Mouse (Mus musculus) bone marrow macrophage, adult 2 months (primary cell): ENCODE data around the gene Fam207a. TPM values are rescaled to one million over a fixed set of nuclear protein-coding genes. Genes with fewer than 3 reads are reported as not detected.
A peak's percentile ranks its signal among the peaks of the same experiment; 100 is the strongest.

ENCODE experiments used
- H3K27ac ChIP-seq: 2 replicates; pipeline ENCODE4 v1.5.1; 2012; ENCODE audit warnings: low read depth, low read length; ENCODE audit not compliant: insufficient read depth
- H3K4me1 ChIP-seq: 2 replicates; pipeline ENCODE4 v1.6.1; 2012; ENCODE audit warnings: low read length; ENCODE audit not compliant: control insufficient read depth, insufficient read depth
- H3K4me3 ChIP-seq: 2 replicates; pipeline ENCODE4 v1.5.1; 2012; ENCODE audit warnings: mild to moderate bottlenecking, low read length, moderate library complexity; ENCODE audit not compliant: insufficient read depth
- CTCF ChIP-seq: IDR thresholded peaks from 2 replicates; pipeline ENCODE4 v1.5.1; 2012; ENCODE audit warnings: low read depth, mild to moderate bottlenecking, low read length, moderate library complexity
- POLR2A ChIP-seq: IDR thresholded peaks from 2 replicates; pipeline ENCODE4 v1.6.1; 2012; ENCODE audit warnings: mild to moderate bottlenecking, low read depth, low read length, borderline replicate concordance
- polyA plus RNA-seq: library from polyadenylated mRNA; stranded (reverse); fragments of >200 nt; gene quantifications from 2 replicates; pipeline ENCODE4 v1.2.4, GENCODE M21; 2012; ENCODE audit not compliant: missing spikeins, insufficient read depth, insufficient read length

Gene Fam207a
- polyA plus RNA-seq, 1 experiment: 22.8 TPM

DNA sequence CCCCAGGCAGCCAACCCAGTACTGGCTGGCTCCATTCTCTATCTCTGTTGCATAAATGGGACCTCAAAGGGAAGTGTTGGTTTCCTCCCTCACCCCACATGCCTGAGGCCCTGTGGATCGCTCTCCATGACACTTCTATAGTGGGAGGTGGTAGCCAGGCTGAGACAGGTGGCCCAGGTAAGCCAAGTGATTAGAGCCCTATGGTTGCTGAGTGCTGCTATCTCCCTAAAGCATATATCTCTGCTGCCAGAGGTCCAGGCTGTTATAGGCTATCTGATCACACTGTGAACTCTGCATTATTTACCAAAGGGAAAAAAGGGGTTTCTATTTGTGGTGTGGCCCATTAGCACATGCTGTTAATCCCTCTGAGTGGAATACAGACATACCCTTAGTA lies 16.4 kb upstream of the Fam207a start:
- TF ChIP-seq POLR2A (no peak), CTCF (no peak)
- H3K4me1 ChIP-seq: peaks cover 54% of the 10 kb centered on the region
- H3K27ac ChIP-seq: peak overlapping the region; percentile 61
- peak overlapping the region; percentile 83 for H3K4me3 ChIP-seq

DNA sequence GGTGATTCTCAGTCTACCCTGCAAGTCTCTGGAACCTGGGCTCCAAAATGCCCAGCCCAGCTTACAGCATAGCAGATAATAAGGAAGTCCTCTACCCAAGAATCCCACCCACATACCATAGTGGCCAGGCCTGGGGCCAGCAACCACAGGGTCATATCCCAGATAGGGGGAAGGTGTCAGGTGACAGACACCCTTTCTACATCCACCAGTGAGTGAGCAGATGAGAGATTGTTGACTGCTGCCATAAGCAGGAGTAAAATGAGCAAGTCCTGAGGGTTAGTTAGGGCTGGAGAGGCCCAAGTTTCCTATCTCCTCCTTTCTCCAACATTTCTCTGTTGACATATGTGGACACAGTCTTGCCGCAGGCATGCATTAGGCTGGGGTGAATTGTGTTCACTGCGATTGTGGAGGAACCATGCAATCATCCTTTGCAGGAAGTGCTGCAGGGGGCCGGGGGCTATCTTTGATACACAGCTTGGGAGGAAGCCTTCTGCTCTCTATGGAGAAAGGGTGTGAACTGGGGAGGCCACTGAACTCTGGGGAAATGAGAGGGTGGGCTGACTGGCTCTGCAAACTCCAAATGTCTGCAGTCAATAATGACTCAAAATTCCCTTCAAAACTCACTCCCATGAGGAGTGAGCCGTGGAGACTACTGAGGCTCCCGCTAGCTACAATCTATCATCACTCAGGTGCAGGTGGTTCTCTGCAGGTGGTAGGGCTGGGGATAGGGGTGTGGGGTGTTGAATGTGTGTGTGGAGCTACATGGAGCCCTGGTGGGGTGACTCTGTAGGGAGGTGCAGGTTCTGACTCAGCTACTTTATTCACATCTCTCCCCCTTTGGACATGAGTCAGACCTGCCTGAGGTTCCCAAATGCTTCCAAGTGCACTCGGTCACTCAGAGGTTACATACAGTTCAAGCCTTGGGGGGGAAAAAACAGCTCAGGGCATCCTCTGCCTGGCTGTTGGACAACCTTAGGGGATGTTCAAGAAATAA lies 15.7 kb upstream of the Fam207a start:
- H3K4me3 ChIP-seq: peak overlapping the region; percentile 83
- peak overlapping the region; percentile 61 for H3K27ac ChIP-seq
- peaks cover 49% of the 10 kb centered on the region for H3K4me1 ChIP-seq
- TF ChIP-seq POLR2A (no peak), CTCF (no peak)

DNA sequence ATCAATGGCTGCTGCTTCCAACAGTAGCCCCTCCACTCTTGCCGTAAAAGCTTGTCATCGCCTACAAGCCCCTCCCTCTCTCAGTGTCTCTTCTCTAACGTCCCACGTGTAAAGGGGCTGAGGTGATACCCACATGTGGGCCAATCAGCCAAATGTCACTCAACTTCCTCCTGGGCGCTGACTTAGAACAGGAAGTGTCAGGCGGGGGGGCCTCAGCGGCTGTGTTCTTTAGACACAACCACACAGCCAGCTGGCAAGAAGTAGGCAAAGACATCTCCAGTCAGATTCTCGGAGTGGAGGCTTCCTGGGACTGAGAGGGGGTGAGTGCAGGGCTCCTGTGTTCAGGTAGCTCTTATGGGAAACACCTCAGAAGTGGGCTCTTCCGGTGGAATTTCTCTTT lies 14.6 kb upstream of the Fam207a start, which contains the start of gene Itgb2:
Gene Itgb2 (plus strand): TSS at position 113 of the 400 bp plus-strand sequence.
- Histone ChIP-seq H3K4me1 (peaks cover 41% of the 10 kb centered on the region), H3K27ac (peak within 1 kb of the TSS; percentile 61), H3K4me3 (peak within 1 kb of the TSS; percentile 83)
- TF ChIP-seq POLR2A: no peak; the same call in 1 of the 2 replicates
- TF ChIP-seq CTCF: no peak

DNA sequence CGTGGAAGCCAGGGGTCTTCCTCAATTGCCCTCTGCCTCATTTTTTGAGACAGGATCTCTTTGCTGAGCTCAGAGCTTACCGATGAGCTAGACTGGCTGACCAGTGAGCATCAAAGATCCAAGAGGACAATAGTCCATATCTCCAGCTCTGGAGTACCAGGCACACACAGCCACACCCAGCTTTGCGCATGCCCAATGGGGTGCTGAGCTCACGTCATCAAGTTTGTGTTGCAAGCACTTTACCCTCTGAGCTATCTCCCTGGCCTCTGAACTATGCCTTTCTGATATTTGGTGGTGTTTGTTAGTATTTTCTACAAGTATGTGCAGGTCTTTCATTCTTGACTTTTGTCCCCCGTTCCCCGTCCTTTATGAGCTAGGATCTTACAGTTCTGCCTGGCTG lies 13.0 kb upstream of the Fam207a start:
- H3K4me1 ChIP-seq: peaks cover 30% of the 10 kb centered on the region
- TF ChIP-seq CTCF (no peak), POLR2A (no peak)

DNA sequence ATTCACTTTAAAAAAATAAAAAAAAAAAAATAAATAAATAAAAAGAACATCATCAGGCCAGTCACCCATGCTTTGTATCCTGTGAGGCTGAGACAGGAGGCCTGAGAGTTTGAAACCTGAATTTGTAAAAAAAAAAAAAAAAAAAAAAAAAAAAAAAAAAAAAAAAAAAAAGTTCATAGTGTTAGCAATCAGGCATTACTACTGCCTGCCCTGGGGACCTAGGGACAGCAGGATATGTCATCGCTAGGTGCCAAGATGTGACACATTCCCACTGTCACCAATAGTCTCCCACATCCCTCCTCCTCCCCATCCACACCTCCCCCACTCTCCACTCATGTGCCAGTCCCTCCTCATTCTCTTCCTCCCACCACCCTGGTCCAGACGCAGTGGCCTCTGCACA lies 10.9 kb upstream of the Fam207a start:
- H3K4me3 ChIP-seq: no peak overlapping the region
- no peak overlapping the region for H3K27ac ChIP-seq
- TF ChIP-seq POLR2A: no peak
- TF ChIP-seq CTCF: no peak
- peaks cover 25% of the 10 kb centered on the region for H3K4me1 ChIP-seq

More for the DNA sequence above, 13.0 kb upstream of the Fam207a start:
- H3K27ac ChIP-seq: no peak overlapping the region
- no peak overlapping the region for H3K4me3 ChIP-seq

DNA sequence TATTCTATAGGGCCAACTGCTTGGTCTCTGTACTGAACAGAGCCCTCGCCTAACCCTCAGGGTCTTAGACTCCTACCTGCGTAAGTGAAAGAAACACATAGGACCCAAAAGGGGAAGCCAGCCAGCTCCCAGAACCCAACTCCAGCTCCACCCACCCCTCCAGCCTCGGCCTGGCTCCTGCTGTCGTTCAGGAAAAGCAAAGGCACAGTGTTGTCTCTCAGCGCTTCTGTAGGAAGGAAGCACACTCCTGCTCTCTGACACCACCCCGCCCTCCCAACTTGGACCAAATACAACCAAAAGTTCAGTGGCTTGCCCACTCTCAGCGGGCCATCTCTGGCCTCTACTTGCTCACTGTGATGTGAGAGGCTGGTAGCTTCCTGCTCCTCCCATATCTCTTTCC lies 7.7 kb upstream of the Fam207a start:
- TF ChIP-seq CTCF (no peak), POLR2A (no peak)
- Histone ChIP-seq H3K4me3 (no peak overlapping the region), H3K4me1 (peaks cover 24% of the 10 kb centered on the region), H3K27ac (no peak overlapping the region)

DNA sequence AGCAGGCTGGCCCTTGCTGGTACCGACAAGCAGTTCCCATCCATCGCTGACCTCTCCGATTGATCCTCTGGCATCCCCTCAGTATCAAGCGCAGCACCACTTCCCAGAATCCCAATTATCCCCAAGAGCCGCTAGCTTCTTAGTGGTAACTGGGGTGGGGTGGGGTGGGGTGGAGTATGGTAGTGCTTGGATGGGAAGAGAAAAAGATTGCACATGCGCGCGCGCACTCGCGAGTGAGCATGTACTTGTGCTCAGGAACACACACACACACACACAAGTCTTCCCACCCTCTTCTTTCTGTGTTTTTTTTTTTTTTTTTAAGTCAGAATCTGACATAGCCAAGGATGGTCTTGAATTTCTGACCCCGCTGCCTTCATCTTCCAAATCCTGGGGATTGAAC lies 7.2 kb upstream of the Fam207a start:
- TF ChIP-seq POLR2A (no peak), CTCF (no peak)
- Histone ChIP-seq H3K4me1 (peaks cover 24% of the 10 kb centered on the region), H3K27ac (no peak overlapping the region), H3K4me3 (peak overlapping the region; percentile 70; the same call in 1 of the 2 replicates)

DNA sequence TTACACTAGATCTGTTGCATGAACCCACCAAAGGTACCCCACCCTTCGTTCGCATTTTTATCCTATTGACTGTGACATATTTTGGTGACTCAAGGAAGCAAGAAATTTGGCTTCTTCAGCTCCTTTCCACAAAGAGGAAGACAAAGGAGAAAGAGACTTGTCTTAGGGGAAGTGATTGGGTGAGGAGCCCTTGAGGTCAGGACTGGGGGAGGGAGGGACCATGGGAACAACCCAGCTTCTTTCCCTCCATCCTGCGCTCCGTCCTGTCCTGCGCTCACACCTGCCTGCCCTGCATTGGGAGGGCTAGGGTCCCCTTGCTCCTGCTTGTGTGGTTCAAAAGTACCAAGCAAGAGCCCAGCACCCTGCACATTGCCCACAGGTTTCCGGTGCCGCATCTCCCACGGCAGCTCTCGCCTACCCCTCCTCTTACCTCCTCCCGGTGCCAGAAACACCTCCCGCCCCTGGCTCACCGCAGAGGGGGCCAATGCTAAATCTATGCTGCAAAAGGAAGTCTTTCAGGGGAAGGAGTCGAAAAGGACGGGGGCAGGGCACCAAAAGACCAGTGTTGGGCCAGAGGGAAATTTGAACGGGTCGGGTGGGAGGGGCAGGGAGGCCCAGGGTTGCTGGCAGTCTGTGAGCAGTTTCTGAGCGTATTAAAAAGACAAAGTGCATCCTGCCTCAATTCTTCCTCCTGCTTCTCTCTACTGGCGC lies 6.6 kb upstream of the Fam207a start:
- Histone ChIP-seq H3K4me1 (peaks cover 24% of the 10 kb centered on the region), H3K4me3 (peak overlapping the region; percentile 70), H3K27ac (peak overlapping the region; percentile 58)
- TF ChIP-seq CTCF: no peak

DNA sequence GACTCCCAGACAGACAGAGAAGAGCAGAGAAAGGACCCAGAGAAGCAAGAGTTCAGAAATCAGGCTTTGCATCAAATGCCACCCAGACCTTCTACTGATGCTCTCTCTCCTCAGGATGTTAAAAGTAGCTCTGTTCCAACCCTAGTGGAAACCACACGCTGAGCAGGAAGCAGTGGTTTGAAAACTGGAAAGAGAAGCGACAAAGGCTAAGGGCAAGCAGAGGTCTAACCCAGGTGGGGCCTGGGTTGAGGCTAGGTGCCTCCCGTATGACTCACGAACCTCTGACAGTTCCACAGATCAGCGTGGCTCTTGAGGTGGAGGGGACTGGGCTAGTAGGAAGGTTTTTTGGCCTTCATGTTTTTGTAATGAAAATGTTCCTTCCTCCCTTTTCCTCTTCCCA lies 4.9 kb upstream of the Fam207a start:
- Histone ChIP-seq H3K4me3 (no peak overlapping the region), H3K27ac (no peak overlapping the region), H3K4me1 (peaks cover 27% of the 10 kb centered on the region)
- TF ChIP-seq POLR2A (no peak), CTCF (no peak)

DNA sequence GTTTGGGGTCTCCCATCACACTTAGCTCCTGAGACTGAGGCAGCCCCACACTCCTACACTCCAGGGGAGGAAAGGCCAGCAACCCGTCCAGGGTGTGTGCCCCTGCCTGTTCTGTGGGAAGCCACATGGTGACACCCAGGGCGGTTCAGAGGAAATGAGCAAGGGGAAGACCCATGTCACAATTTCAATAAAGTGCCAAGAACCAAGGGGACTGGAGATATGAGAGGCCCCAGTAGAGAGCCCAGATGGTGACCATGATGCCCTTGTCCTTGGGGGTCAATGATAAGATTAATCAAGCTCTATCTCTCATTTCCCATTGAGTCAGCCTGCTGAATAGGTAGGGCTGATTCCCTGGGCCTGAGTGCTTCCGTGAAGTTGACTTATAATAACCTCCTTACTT lies 3.6 kb upstream of the Fam207a start:
- Histone ChIP-seq H3K4me3 (no peak overlapping the region), H3K27ac (no peak overlapping the region), H3K4me1 (peaks cover 34% of the 10 kb centered on the region)
- no peak for TF ChIP-seq CTCF
